Mouse (Mus musculus) adrenal gland, postnatal 14 days (tissue): Measurements from ENCODE around the gene Zfp280b. TPM values are rescaled to one million over a fixed set of nuclear protein-coding genes. Genes with fewer than 3 reads are reported as not detected.
A peak's percentile ranks its signal among the peaks of the same experiment; 100 is the strongest.
"Not testable (repeated sequence)": the region's sequence is repeated elsewhere in the genome, so short reads cannot be mapped to it uniquely, and the experiment has no call there.

Experiments used
- DNase-seq: peaks from one replicate; pipeline ENCODE4 v3.0.0; 2021; ENCODE audit warnings: mixed read lengths
- long read RNA-seq, 2 experiments: library from polyadenylated mRNA; stranded (forward); transcript quantifications; one replicate each; pipeline ENCODE4 v2.0.0; 2021
- total RNA-seq: library from RNA; stranded (reverse); gene quantifications from 2 replicates; pipeline ENCODE4 v1.2.3, GENCODE M21; 2021

The Zfp280b gene
- total RNA-seq, result 8.8 and 11.5 TPM in 2 replicates
- long read RNA-seq, experiment 1, full-length matches to known transcripts, result 3 of 4 reads
- long read RNA-seq, experiment 1, partial matches to known transcripts, result 0 of 4 reads
- long read RNA-seq, experiment 1, other reads (novel, unspliced or antisense), result 1 of 4 reads
- long read RNA-seq, experiment 2, full-length matches to known transcripts, result 1 of 5 reads
- long read RNA-seq, experiment 2, partial matches to known transcripts, result 0 of 5 reads
- long read RNA-seq, experiment 2, other reads (novel, unspliced or antisense), result 4 of 5 reads

- peak; percentile 98 for DNase-seq
Observed at GRCm38 (mm10) chr10:76032402-76033118, at the start of gene Zfp280b. Zfp280b (plus strand) TSS chr10:76032650.

GRCm38 (mm10) chr10:75990430-75991042 is 41.9 kb upstream of the Zfp280b start:
- no peak for DNase-seq

- DNase-seq, result no peak
Observed at GRCm38 (mm10) chr10:75993616-75994240, 38.7 kb upstream of the Zfp280b start.

- DNase-seq, result not testable (repeated sequence)
Observed at GRCm38 (mm10) chr10:75994531-75995210, 37.8 kb upstream of the Zfp280b start.

- no peak for DNase-seq
Observed at GRCm38 (mm10) chr10:75995463-75995862, 37.0 kb upstream of the Zfp280b start.

- DNase-seq, result no peak
Observed at GRCm38 (mm10) chr10:75996315-75996714, 36.1 kb upstream of the Zfp280b start.

- peak; percentile 8 for DNase-seq
Observed at GRCm38 (mm10) chr10:76001160-76001559, 31.3 kb upstream of the Zfp280b start.

- DNase-seq, result peak; percentile 37
Observed at GRCm38 (mm10) chr10:76002101-76002521, 30.3 kb upstream of the Zfp280b start.

GRCm38 (mm10) chr10:76002615-76003014 is 29.8 kb upstream of the Zfp280b start:
- DNase-seq, result no peak

GRCm38 (mm10) chr10:76003221-76003620 is 29.2 kb upstream of the Zfp280b start:
- no peak for DNase-seq

- DNase-seq, result no peak
Observed at GRCm38 (mm10) chr10:76006385-76006784, 26.1 kb upstream of the Zfp280b start.

- DNase-seq, result no peak
Observed at GRCm38 (mm10) chr10:76009812-76010211, 22.6 kb upstream of the Zfp280b start.

- DNase-seq, result no peak
Observed at GRCm38 (mm10) chr10:76012922-76013321, 19.5 kb upstream of the Zfp280b start.

GRCm38 (mm10) chr10:76016886-76017285 is 15.6 kb upstream of the Zfp280b start:
- DNase-seq, result no peak

- no peak for DNase-seq
Observed at GRCm38 (mm10) chr10:76021728-76022127, 10.7 kb upstream of the Zfp280b start.

- no peak for DNase-seq
Observed at GRCm38 (mm10) chr10:76023921-76024320, 8.5 kb upstream of the Zfp280b start.

GRCm38 (mm10) chr10:76025470-76026190 is 6.8 kb upstream of the Zfp280b start:
- DNase-seq, result no peak

GRCm38 (mm10) chr10:76027127-76028015 is 5.1 kb upstream of the Zfp280b start:
- DNase-seq, result no peak

- DNase-seq, result no peak
Observed at GRCm38 (mm10) chr10:76028016-76028366, 4.5 kb upstream of the Zfp280b start.

GRCm38 (mm10) chr10:76028396-76028795 is 4.1 kb upstream of the Zfp280b start:
- DNase-seq, result no peak

GRCm38 (mm10) chr10:76029276-76029675 is 3.2 kb upstream of the Zfp280b start:
- DNase-seq, result no peak
